Mouse (Mus musculus) myocyte (in vitro differentiated cells): ENCODE data around the gene Ankrd33. TPM values are rescaled to one million over a fixed set of nuclear protein-coding genes. Genes with fewer than 3 reads are reported as not detected.

Experiments used
- H3K27me3 ChIP-seq: one replicate; pipeline ENCODE4 v1.6.1; 2011; ENCODE audit not compliant: control insufficient read depth, insufficient read depth, insufficient read length
- H3K36me3 ChIP-seq: one replicate; pipeline ENCODE4 v1.6.1; 2011; ENCODE audit not compliant: control insufficient read depth, insufficient read depth
- H3K4me2 ChIP-seq: one replicate; pipeline ENCODE4 v1.6.1; 2011; ENCODE audit warnings: low read depth, control low read depth
- H3K4me3 ChIP-seq: one replicate; pipeline ENCODE4 v1.5.1; 2011; ENCODE audit warnings: mild to moderate bottlenecking, control low read depth, moderate library complexity
- H3K79me2 ChIP-seq: one replicate; pipeline ENCODE4 v1.6.1; 2011; ENCODE audit not compliant: control insufficient read depth, insufficient read depth
- H3ac ChIP-seq: one replicate; pipeline ENCODE4 v1.6.1; 2011; ENCODE audit not compliant: control insufficient read depth, insufficient read length
- CEBPB ChIP-seq: IDR thresholded peaks from 2 replicates; pipeline ENCODE4 v1.6.1; 2011; ENCODE audit warnings: mild to moderate bottlenecking, moderate library complexity; ENCODE audit not compliant: poor library complexity, insufficient read depth, severe bottlenecking
- E2F4 ChIP-seq: IDR thresholded peaks from one replicate; pipeline ENCODE4 v1.6.1; 2011; ENCODE audit warnings: mild to moderate bottlenecking, control low read depth, moderate library complexity; ENCODE audit not compliant: insufficient read depth
- MAX ChIP-seq: IDR thresholded peaks from one replicate; pipeline ENCODE4 v1.6.1; 2011; ENCODE audit warnings: low read depth, mild to moderate bottlenecking, control low read depth
- MYOD1 ChIP-seq, 3 experiments: IDR thresholded peaks; one replicate each; pipeline ENCODE4 v1.6.1; 2011; ENCODE audit warnings: control low read depth in 2 of 3, low read depth in 2 of 3, mild to moderate bottlenecking in 2 of 3, moderate library complexity in 1 of 3; ENCODE audit not compliant: insufficient read length in 2 of 3, control insufficient read depth in 1 of 3
- MYOG ChIP-seq, 3 experiments: IDR thresholded peaks; one replicate each; pipeline ENCODE4 v1.6.1; 2011; ENCODE audit warnings: control low read depth in 2 of 3, low read depth in 2 of 3, mild to moderate bottlenecking in 2 of 3; ENCODE audit not compliant: insufficient read length in 2 of 3, control insufficient read depth in 1 of 3, insufficient read depth in 1 of 3
- POLR2A ChIP-seq: IDR thresholded peaks from one replicate; pipeline ENCODE4 v1.6.1; 2011; ENCODE audit warnings: low read depth, mild to moderate bottlenecking, control low read depth, moderate library complexity; ENCODE audit not compliant: insufficient read length
- POLR2AphosphoS2 ChIP-seq: IDR thresholded peaks from one replicate; pipeline ENCODE4 v1.6.1; 2011; ENCODE audit warnings: low read depth, control low read depth; ENCODE audit not compliant: insufficient read length
- REST ChIP-seq: IDR thresholded peaks from one replicate; pipeline ENCODE4 v1.6.1; 2011; ENCODE audit warnings: mild to moderate bottlenecking, control low read depth, moderate library complexity; ENCODE audit not compliant: insufficient read depth, insufficient read length
- SRF ChIP-seq: IDR thresholded peaks from one replicate; pipeline ENCODE4 v1.6.1; 2011; ENCODE audit warnings: low read depth; ENCODE audit not compliant: control insufficient read depth, insufficient read length
- TCF12 ChIP-seq: IDR thresholded peaks from one replicate; pipeline ENCODE4 v1.6.1; 2011; ENCODE audit warnings: mild to moderate bottlenecking, control low read depth; ENCODE audit not compliant: poor library complexity, insufficient read depth, severe bottlenecking
- TCF3 ChIP-seq: IDR thresholded peaks from one replicate; pipeline ENCODE4 v1.6.1; 2011; ENCODE audit warnings: low read depth, control low read depth; ENCODE audit not compliant: insufficient read length
- USF1 ChIP-seq: IDR thresholded peaks from one replicate; pipeline ENCODE4 v1.6.1; 2011; ENCODE audit warnings: low read depth, mild to moderate bottlenecking, control low read depth, moderate library complexity
- polyA plus RNA-seq: library from polyadenylated mRNA; unstranded; fragments of >200 nt; fragmentation: generic; extraction: Trizol; gene quantifications from one replicate; pipeline ENCODE4 v1.2.1, GENCODE M21; 2012; ENCODE audit warnings: missing spikeins

Ankrd33 gene
- polyA plus RNA-seq, 1 experiment, result not detected

DNA sequence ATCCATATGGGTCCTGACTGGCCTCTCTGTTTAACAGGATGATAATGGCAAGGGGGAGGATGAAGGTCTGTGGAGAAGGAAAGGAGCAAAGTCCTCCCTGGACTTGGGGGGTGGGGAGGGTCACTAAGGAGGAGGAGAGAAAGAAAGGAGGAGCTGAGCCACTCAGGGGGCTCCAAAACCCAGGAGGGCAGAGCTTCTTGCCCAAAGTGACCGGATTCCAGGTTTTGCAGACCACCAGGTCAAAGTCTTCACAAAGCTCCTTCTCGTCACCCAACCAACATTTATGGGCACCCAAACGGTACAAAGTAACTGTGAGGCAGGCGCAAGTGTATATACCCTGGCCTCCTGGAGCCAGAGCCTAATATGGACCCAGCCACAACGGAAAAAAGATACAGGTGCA, 39.9 kb upstream of the Ankrd33 start:
- TF ChIP-seq MYOD1 (IDR thresholded peaks at IDR 0.05; ENCODE audit: control insufficient read depth in 1 of 3, insufficient read length in 2 of 3, low read depth in 2 of 3) (no peak), POLR2A (no peak), SRF (no peak), POLR2AphosphoS2 (no peak), TCF12 (no peak), E2F4 (no peak), MYOG (IDR thresholded peaks at IDR 0.05; ENCODE audit: control insufficient read depth in 1 of 3, insufficient read depth in 1 of 3, insufficient read length in 2 of 3, low read depth in 2 of 3) (no peak), TCF3 (no peak)
- H3K4me3 ChIP-seq, result no peak overlapping the region

GRCm38 (mm10) chr15:101076071-101077000, 39.2 kb upstream of the Ankrd33 start:
- Histone ChIP-seq H3K27me3 (peaks cover 88% of the 10 kb centered on the region), H3ac (no peak overlapping the region), H3K36me3 (no peaks in the 10 kb centered on the region), H3K79me2 (no peaks in the 10 kb centered on the region), H3K4me2 (no peak overlapping the region), H3K4me3 (no peak overlapping the region)
- TF ChIP-seq SRF (no peak), MAX (no peak), TCF12 (no peak), POLR2AphosphoS2 (no peak), USF1 (no peak), MYOG (IDR thresholded peaks at IDR 0.05; ENCODE audit: control insufficient read depth in 1 of 3, insufficient read depth in 1 of 3, insufficient read length in 2 of 3, low read depth in 2 of 3) (no peak), MYOD1 (IDR thresholded peaks at IDR 0.05; ENCODE audit: control insufficient read depth in 1 of 3, insufficient read length in 2 of 3, low read depth in 2 of 3) (no peak), E2F4 (no peak), TCF3 (no peak), POLR2A (no peak), CEBPB (no peak), REST (no peak)

More for the DNA sequence above, 39.9 kb upstream of the Ankrd33 start:
- Histone ChIP-seq H3ac (no peak overlapping the region), H3K27me3 (peaks cover 86% of the 10 kb centered on the region), H3K4me2 (no peak overlapping the region), H3K79me2 (no peaks in the 10 kb centered on the region), H3K36me3 (no peaks in the 10 kb centered on the region)

DNA sequence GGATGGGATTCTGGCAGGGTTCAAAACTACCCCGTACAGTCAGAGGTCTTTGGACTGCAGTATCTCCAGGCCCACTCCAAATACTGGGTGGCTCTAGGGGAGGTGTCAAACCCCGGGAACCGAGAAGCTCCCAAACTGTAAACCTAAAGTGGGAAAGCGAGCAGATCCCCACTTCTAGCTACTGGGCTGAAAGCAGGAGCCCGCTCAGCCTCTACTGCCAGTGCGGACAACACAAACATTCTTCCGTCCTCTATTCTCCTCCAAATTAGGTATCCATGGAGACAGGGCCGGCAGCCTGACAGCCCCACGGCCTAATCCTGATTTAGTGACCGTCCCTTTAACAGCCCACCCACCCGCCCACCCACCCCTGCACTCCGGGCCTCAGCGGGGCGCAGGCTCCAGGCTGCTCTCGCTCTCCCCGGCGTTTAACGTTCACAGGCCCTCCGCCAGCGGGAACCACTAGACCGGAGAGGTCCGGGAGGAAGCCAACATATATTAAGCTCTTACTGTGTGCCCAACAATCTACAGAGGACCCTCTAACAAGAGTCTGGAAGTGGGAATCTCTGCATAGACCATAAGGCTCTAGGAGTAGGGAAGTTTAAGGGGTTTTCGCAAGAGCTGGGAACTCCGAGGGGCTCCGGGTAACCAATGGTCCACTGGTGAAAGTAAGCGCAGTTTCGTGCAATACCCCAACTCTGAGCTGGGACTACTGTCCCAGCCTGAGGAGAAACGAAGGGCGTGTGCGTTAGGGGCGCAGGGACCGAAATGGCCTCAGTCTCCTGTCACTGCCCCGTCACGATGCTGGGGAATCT, 38.3 kb upstream of the Ankrd33 start:
- Histone ChIP-seq H3K79me2 (no peaks in the 10 kb centered on the region), H3K4me2 (no peak overlapping the region), H3K36me3 (no peaks in the 10 kb centered on the region), H3ac (no peak overlapping the region), H3K4me3 (no peak overlapping the region), H3K27me3 (peaks cover 88% of the 10 kb centered on the region)
- TF ChIP-seq USF1 (no peak), TCF12 (no peak), REST (no peak), POLR2A (no peak), E2F4 (no peak), TCF3 (no peak), CEBPB (no peak), POLR2AphosphoS2 (no peak), SRF (no peak), MAX (no peak), MYOG (IDR thresholded peaks at IDR 0.05; ENCODE audit: control insufficient read depth in 1 of 3, insufficient read depth in 1 of 3, insufficient read length in 2 of 3, low read depth in 2 of 3) (no peak), MYOD1 (IDR thresholded peaks at IDR 0.05; ENCODE audit: control insufficient read depth in 1 of 3, insufficient read length in 2 of 3, low read depth in 2 of 3) (no peak)

- Histone ChIP-seq H3K4me3 (no peak within 1 kb of the TSS), H3K27me3 (peaks cover 84% of the 10 kb centered on the region), H3ac (peak within 1 kb of the TSS; percentile 14), H3K36me3 (no peaks in the 10 kb centered on the region), H3K79me2 (no peaks in the 10 kb centered on the region), H3K4me2 (peak within 1 kb of the TSS; percentile 48)
- TF ChIP-seq USF1 (no peak), CEBPB (no peak), E2F4 (no peak), SRF (no peak), MYOD1 (IDR thresholded peaks at IDR 0.05; ENCODE audit: control insufficient read depth in 1 of 3, insufficient read length in 2 of 3, low read depth in 2 of 3) (no peak), TCF12 (no peak), MYOG (IDR thresholded peaks at IDR 0.05; ENCODE audit: control insufficient read depth in 1 of 3, insufficient read depth in 1 of 3, insufficient read length in 2 of 3, low read depth in 2 of 3) (no peak), TCF3 (no peak), POLR2A (no peak), POLR2AphosphoS2 (no peak), MAX (no peak), REST (no peak)
These were observed 37.5 kb upstream of the Ankrd33 start, which contains the start of gene Fignl2 for GRCm38 (mm10) chr15:101077813-101078730. Fignl2 (minus strand) TSS chr15:101078567.
